Mouse (Mus musculus) limb, embryonic 11.5 days (tissue): Measurements from ENCODE around the gene B4galnt1. TPM values are rescaled to one million over a fixed set of nuclear protein-coding genes. Genes with fewer than 3 reads are reported as not detected.
"Not testable (repeated sequence)": the region's sequence is repeated elsewhere in the genome, so short reads cannot be mapped to it uniquely, and the experiment has no call there.

Experiments used
- ATAC-seq: fragments of 200-750 bp; cut with Nextera tagmentation; 2 replicates; pipeline ENCODE4 v1.8.0; 2017; ENCODE audit warnings: low read depth; ENCODE audit not compliant: insufficient number of reproducible peaks, low FRiP score, low TSS enrichment
- DNase-seq: peaks from one replicate; pipeline ENCODE4 v3.0.0-alpha.2; 2015; ENCODE audit warnings: low spot score
- H3K27ac ChIP-seq: fragments of 300-500 bp; sonication (generic); replicated peaks from 2 replicates; pipeline ENCODE4 v1.5.1; 2014; ENCODE audit warnings: low read depth, mild to moderate bottlenecking, low read length
- H3K27me3 ChIP-seq: fragments of 300-500 bp; sonication (generic); 2 replicates; pipeline ENCODE4 v1.6.1; 2014; ENCODE audit warnings: mild to moderate bottlenecking, low read length, mixed read lengths; ENCODE audit not compliant: control insufficient read depth, insufficient read depth
- H3K36me3 ChIP-seq: fragments of 300-500 bp; sonication (generic); 2 replicates; pipeline ENCODE4 v1.6.1; 2014; ENCODE audit warnings: mild to moderate bottlenecking, low read length, moderate library complexity, mixed read lengths; ENCODE audit not compliant: control insufficient read depth, insufficient read depth
- H3K4me1 ChIP-seq: fragments of 300-500 bp; sonication (generic); 2 replicates; pipeline ENCODE4 v1.6.1; 2014; ENCODE audit warnings: low read length, mixed read lengths; ENCODE audit not compliant: control insufficient read depth, insufficient read depth
- H3K4me2 ChIP-seq: fragments of 300-500 bp; sonication (generic); 2 replicates; pipeline ENCODE4 v1.6.1; 2014; ENCODE audit warnings: low read depth, mild to moderate bottlenecking, moderate library complexity; ENCODE audit not compliant: severe bottlenecking
- H3K4me3 ChIP-seq: fragments of 300-500 bp; sonication (generic); 2 replicates; pipeline ENCODE4 v1.5.1; 2014; ENCODE audit warnings: low read depth, low read length
- H3K9ac ChIP-seq: fragments of 300-500 bp; sonication (generic); 2 replicates; pipeline ENCODE4 v1.6.1; 2014; ENCODE audit warnings: mild to moderate bottlenecking, low read length
- H3K9me3 ChIP-seq: fragments of 300-500 bp; sonication (generic); 2 replicates; pipeline ENCODE4 v1.6.1; 2016; ENCODE audit warnings: low read length; ENCODE audit not compliant: control insufficient read depth
- WGBS: fragments of 180-500 bp; shearing (Covaris S2); extraction: QIAGEN DNeasy Blood & Tissue Kit; methylation state at CpG from one replicate; pipeline ENCODE4 v1.1.7; 2014; 5-methylcytosine and 5-hydroxymethylcytosine counted together
- polyA plus RNA-seq: library from polyadenylated mRNA; unstranded; fragments of >200 nt; fragmentation: Nextera tagmentation; extraction: Ambion mirVana; gene quantifications from 2 replicates; pipeline ENCODE4 v1.2.1, GENCODE M21; 2014

Gene B4galnt1
- polyA plus RNA-seq, 1 experiment from 2014 or later = 3.4 TPM

DNA sequence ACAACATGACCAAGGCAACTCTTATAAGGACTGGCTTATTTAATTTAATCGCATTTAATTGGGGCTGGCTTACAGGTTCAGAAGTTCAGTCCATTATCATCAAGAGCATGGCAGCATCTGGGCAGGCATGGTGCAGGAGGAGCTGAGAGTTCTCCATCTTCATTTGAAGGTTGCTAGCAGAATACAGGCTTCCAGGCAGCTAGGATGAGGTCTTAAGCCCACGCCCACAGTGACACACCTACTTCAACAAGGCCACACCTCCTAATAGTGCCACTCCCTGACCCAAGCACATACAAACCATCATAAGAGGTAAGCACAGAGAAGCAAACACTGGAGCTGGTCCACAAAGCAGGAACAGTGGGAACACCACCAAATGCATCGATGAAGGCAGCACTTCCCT lies 13.8 kb upstream of the B4galnt1 start:
- H3K9me3 ChIP-seq, H3K4me3 ChIP-seq, H3K36me3 ChIP-seq, DNase-seq, H3K4me2 ChIP-seq, H3K9ac ChIP-seq, H3K4me1 ChIP-seq, ATAC-seq, H3K27me3 ChIP-seq, H3K27ac ChIP-seq: not testable (repeated sequence)
- whole genome bisulfite sequencing = 89% methylated on average over 3 of the region's 3 CpGs

GRCm38 (mm10) chr10:127152556-127152955 lies 12.5 kb upstream of the B4galnt1 start:
- not testable (repeated sequence) for H3K4me2 ChIP-seq, H3K9ac ChIP-seq, H3K27me3 ChIP-seq, H3K9me3 ChIP-seq, DNase-seq, H3K4me1 ChIP-seq, ATAC-seq, H3K27ac ChIP-seq, H3K4me3 ChIP-seq, H3K36me3 ChIP-seq
- WGBS = 92% methylated on average over 10 of the region's 10 CpGs

GRCm38 (mm10) chr10:127153323-127153722 lies 11.7 kb upstream of the B4galnt1 start:
- WGBS = 94% methylated on average over 7 of the region's 7 CpGs
- Histone ChIP-seq H3K27me3 (no peaks in the 10 kb centered on the region), H3K4me3 (no peak overlapping the region), H3K36me3 (no peaks in the 10 kb centered on the region), H3K27ac (no peak overlapping the region), H3K4me2 (no peak overlapping the region), H3K9ac (no peak overlapping the region), H3K9me3 (no peaks in the 10 kb centered on the region), H3K4me1 (no peaks in the 10 kb centered on the region)
- DNase-seq (no peak), ATAC-seq (no peak)

DNA sequence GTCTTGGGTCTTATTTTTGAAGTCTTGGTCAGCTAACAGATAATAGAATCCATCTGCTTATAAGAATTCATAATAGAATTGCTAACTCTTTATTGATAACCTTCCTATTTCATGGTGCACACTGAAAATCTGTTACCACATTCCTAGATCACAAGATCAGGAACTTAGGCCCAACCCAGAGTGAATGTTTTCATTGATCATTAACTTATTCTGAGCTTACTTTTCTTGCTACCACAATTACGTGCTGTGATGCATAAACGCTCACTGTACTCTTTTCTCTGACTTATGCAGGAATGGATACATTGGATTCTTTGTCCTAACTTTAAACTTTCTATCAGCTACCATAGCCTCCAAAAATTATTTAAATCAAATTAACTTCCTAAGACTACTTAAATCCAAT lies 10.8 kb upstream of the B4galnt1 start:
- DNase-seq (no peak), ATAC-seq (no peak)
- H3K27ac ChIP-seq = no peak overlapping the region
- no peak overlapping the region for H3K4me3 ChIP-seq
- no peaks in the 10 kb centered on the region for H3K9me3 ChIP-seq
- no peaks in the 10 kb centered on the region for H3K27me3 ChIP-seq
- H3K4me2 ChIP-seq = no peak overlapping the region
- H3K36me3 ChIP-seq = no peaks in the 10 kb centered on the region
- H3K9ac ChIP-seq = no peak overlapping the region
- 94% methylated on average over 2 of the region's 2 CpGs for WGBS
- H3K4me1 ChIP-seq = no peaks in the 10 kb centered on the region

GRCm38 (mm10) chr10:127154652-127155051 lies 10.4 kb upstream of the B4galnt1 start:
- H3K27ac ChIP-seq = no peak overlapping the region
- H3K36me3 ChIP-seq = no peaks in the 10 kb centered on the region
- H3K4me1 ChIP-seq = no peaks in the 10 kb centered on the region
- DNase-seq (no peak), ATAC-seq (no peak)
- H3K4me2 ChIP-seq = no peak overlapping the region
- H3K4me3 ChIP-seq = no peak overlapping the region
- no peak overlapping the region for H3K9ac ChIP-seq
- no peaks in the 10 kb centered on the region for H3K9me3 ChIP-seq
- no peaks in the 10 kb centered on the region for H3K27me3 ChIP-seq
- WGBS = 85% methylated on average over 5 of the region's 5 CpGs

- H3K4me2 ChIP-seq = no peak overlapping the region
- H3K4me1 ChIP-seq = no peaks in the 10 kb centered on the region
- DNase-seq (no peak), ATAC-seq (no peak)
- H3K9ac ChIP-seq = no peak overlapping the region
- H3K4me3 ChIP-seq = no peak overlapping the region
- no peaks in the 10 kb centered on the region for H3K27me3 ChIP-seq
- H3K36me3 ChIP-seq = no peaks in the 10 kb centered on the region
- no peaks in the 10 kb centered on the region for H3K9me3 ChIP-seq
- WGBS = 98% methylated on average over 1 of the region's 1 CpGs
- H3K27ac ChIP-seq = no peak overlapping the region
Observed at GRCm38 (mm10) chr10:127156089-127156488, 8.9 kb upstream of the B4galnt1 start.

- WGBS = 83% methylated on average over 1 of the region's 1 CpGs
- Histone ChIP-seq H3K4me3 (no peak overlapping the region), H3K4me2 (no peak overlapping the region), H3K4me1 (no peaks in the 10 kb centered on the region), H3K9ac (no peak overlapping the region), H3K27me3 (no peaks in the 10 kb centered on the region), H3K27ac (no peak overlapping the region), H3K36me3 (no peaks in the 10 kb centered on the region), H3K9me3 (no peaks in the 10 kb centered on the region)
- DNase-seq = no peak
- no peak for ATAC-seq
Observed at GRCm38 (mm10) chr10:127156511-127156910, 8.5 kb upstream of the B4galnt1 start.

GRCm38 (mm10) chr10:127158471-127158870 lies 6.6 kb upstream of the B4galnt1 start:
- DNase-seq = no peak
- Histone ChIP-seq H3K4me3 (no peak overlapping the region), H3K9me3 (no peaks in the 10 kb centered on the region), H3K36me3 (no peaks in the 10 kb centered on the region), H3K9ac (no peak overlapping the region), H3K27ac (no peak overlapping the region), H3K27me3 (no peaks in the 10 kb centered on the region), H3K4me1 (no peaks in the 10 kb centered on the region), H3K4me2 (no peak overlapping the region)
- WGBS = 69% methylated on average over 3 of the region's 3 CpGs
- no peak for ATAC-seq

- no peaks in the 10 kb centered on the region for H3K4me1 ChIP-seq
- ATAC-seq (no peak), DNase-seq (no peak)
- 83% methylated on average over 9 of the region's 9 CpGs for WGBS
- no peaks in the 10 kb centered on the region for H3K36me3 ChIP-seq
- H3K27me3 ChIP-seq = peaks cover under 1% of the 10 kb centered on the region; the same call in 1 of the 2 replicates
- no peak overlapping the region for H3K27ac ChIP-seq
- no peak overlapping the region for H3K4me3 ChIP-seq
- no peak overlapping the region for H3K9ac ChIP-seq
- no peaks in the 10 kb centered on the region for H3K9me3 ChIP-seq
- no peak overlapping the region for H3K4me2 ChIP-seq
Observed at GRCm38 (mm10) chr10:127160081-127160480, 4.9 kb upstream of the B4galnt1 start.
